Mouse (Mus musculus) left cerebral cortex, postnatal 10 days (tissue): ENCODE results near the gene Lpar3. TPM values are rescaled to one million over a fixed set of nuclear protein-coding genes. Genes with fewer than 3 reads are reported as not detected.
A peak's percentile ranks its signal among the peaks of the same experiment; 100 is the strongest.

ENCODE experiments used
- DNase-seq, 2 experiments: peaks; one replicate each; pipeline ENCODE4 v3.0.0; 2021 to 2022; ENCODE audit warnings: low spot score in 2 of 2, mixed read lengths in 1 of 2; ENCODE audit errors: extremely low spot score in 1 of 2
- intact Hi-C: fragments of 180-260 bp; cut with DNase I; formaldehyde crosslinking; loops from one replicate; pipeline ENCODE4 v1.15.1; 2025
- total RNA-seq, 2 experiments: library from RNA; stranded (reverse); gene quantifications; 2 replicates each; pipeline ENCODE4 v1.2.3; 2021

Gene Lpar3
- total RNA-seq, 2 experiments from 2014 or later, result 0.36 to 0.58 TPM

- intact Hi-C loops, result no loop called here
- DNase-seq, result no peak
These were observed 63.1 kb downstream of the Lpar3 start for GRCm38 (mm10) chr3:146283732-146284361.

GRCm38 (mm10) chr3:146286118-146286517 is 65.4 kb downstream of the Lpar3 start:
- peak in 1 of 2 experiments; percentile 24 for DNase-seq
- intact Hi-C loops, result no loop called here

- DNase-seq, result no peak
- intact Hi-C loops, result no loop called here
These were observed 71.2 kb downstream of the Lpar3 start for GRCm38 (mm10) chr3:146291928-146292327.

- DNase-seq, result no peak
- intact Hi-C loops, result no loop called here
These were observed 71.8 kb downstream of the Lpar3 start for GRCm38 (mm10) chr3:146292515-146292914.

- intact Hi-C loops, result no loop called here
- DNase-seq, result no peak
These were observed 81.7 kb downstream of the Lpar3 start for GRCm38 (mm10) chr3:146302451-146302850.

- DNase-seq, result no peak
- intact Hi-C loops, result no loop called here
These were observed 82.4 kb downstream of the Lpar3 start for GRCm38 (mm10) chr3:146303194-146303593.

- DNase-seq, result no peak
- intact Hi-C loops, result no loop called here
These were observed 84.0 kb downstream of the Lpar3 start for GRCm38 (mm10) chr3:146304556-146305405.

- DNase-seq, result no peak
- intact Hi-C loops, result no loop called here
These were observed 86.6 kb downstream of the Lpar3 start for GRCm38 (mm10) chr3:146307341-146307740.

- DNase-seq, result no peak
These were observed 87.1 kb downstream of the Lpar3 start for GRCm38 (mm10) chr3:146307886-146308285.

GRCm38 (mm10) chr3:146309586-146309985 is 88.8 kb downstream of the Lpar3 start:
- no peak for DNase-seq
- intact Hi-C loops, result no loop called here

More at GRCm38 (mm10) chr3:146307886-146308285, 87.1 kb downstream of the Lpar3 start:
- intact Hi-C loops, result no loop called here

- intact Hi-C loops, result no loop called here
- DNase-seq, result no peak
These were observed 90.4 kb downstream of the Lpar3 start for GRCm38 (mm10) chr3:146311121-146311538.

- intact Hi-C loops, result loop anchor here (5.0 kb wide), 1 partner anchor 128 kb away; no protein-coding TSS in a partner anchor
- no peak for DNase-seq
These were observed 94.7 kb downstream of the Lpar3 start for GRCm38 (mm10) chr3:146315414-146315813.

GRCm38 (mm10) chr3:146316293-146316692 is 95.5 kb downstream of the Lpar3 start:
- intact Hi-C loops, result loop anchor here (5.0 kb wide), 1 partner anchor 129 kb away; no protein-coding TSS in a partner anchor
- no peak for DNase-seq

- no peak for DNase-seq
- intact Hi-C loops, result loop anchor here (5.0 kb wide), 1 partner anchor 130 kb away; no protein-coding TSS in a partner anchor
These were observed 96.6 kb downstream of the Lpar3 start for GRCm38 (mm10) chr3:146317366-146317765.

- no peak for DNase-seq
- intact Hi-C loops, result loop anchor here (5.0 kb wide), 1 partner anchor 131 kb away; no protein-coding TSS in a partner anchor
These were observed 97.1 kb downstream of the Lpar3 start for GRCm38 (mm10) chr3:146317911-146318310.

- DNase-seq, result no peak
- intact Hi-C loops, result loop anchor here (5.0 kb wide), 1 partner anchor 131 kb away; no protein-coding TSS in a partner anchor
These were observed 97.8 kb downstream of the Lpar3 start for GRCm38 (mm10) chr3:146318520-146318938.

- no peak for DNase-seq
- intact Hi-C loops, result loop anchor here (5.0 kb wide), 1 partner anchor 132 kb away; no protein-coding TSS in a partner anchor
These were observed 98.2 kb downstream of the Lpar3 start for GRCm38 (mm10) chr3:146318987-146319386.

GRCm38 (mm10) chr3:146319503-146319902 is 98.7 kb downstream of the Lpar3 start:
- intact Hi-C loops, result loop anchor here (5.0 kb wide), 1 partner anchor 132 kb away; no protein-coding TSS in a partner anchor
- DNase-seq, result no peak

GRCm38 (mm10) chr3:146324949-146325348 is 104.2 kb downstream of the Lpar3 start:
- DNase-seq, result no peak
- intact Hi-C loops, result loop anchor here (10.0 kb wide), 1 partner anchor 620 kb away; no protein-coding TSS in a partner anchor
